Mouse (Mus musculus): ENCODE results near the gene Cdhr3.

GRCm38 (mm10) chr12:33003339-33003965 is 89.2 kb downstream of the Cdhr3 start:
- TF ChIP-seq CTCF (IDR thresholded peaks at IDR 0.05; ENCODE audit: extremely low read depth, insufficient read depth, low read length) (no peak), POLR2A (IDR thresholded peaks at IDR 0.05; ENCODE audit: extremely low read depth, insufficient read depth, low read length) (no peak)
